Mouse (Mus musculus) c-Kit-positive CD71-negative TER-119-negative erythroid progenitor cells, embryonic 14.5 days (primary cell): ENCODE measurements around the gene Fgfbp3.
"Not testable (repeated sequence)": the region's sequence is repeated elsewhere in the genome, so short reads cannot be mapped to it uniquely, and the experiment has no call there.

Source experiments
- DNase-seq: peaks from one replicate; pipeline ENCODE4 v3.0.0-alpha.2; 2013; ENCODE audit warnings: low read depth

Gene Fgfbp3

GRCm38 (mm10) chr19:36910424-36911045 is 8.9 kb downstream of the Fgfbp3 start:
- DNase-seq: no peak

- DNase-seq: peak; percentile 72
Observed at GRCm38 (mm10) chr19:36909676-36910292, 9.6 kb downstream of the Fgfbp3 start.

- DNase-seq: no peak
Observed at GRCm38 (mm10) chr19:36909150-36909549, 10.3 kb downstream of the Fgfbp3 start.

DNA sequence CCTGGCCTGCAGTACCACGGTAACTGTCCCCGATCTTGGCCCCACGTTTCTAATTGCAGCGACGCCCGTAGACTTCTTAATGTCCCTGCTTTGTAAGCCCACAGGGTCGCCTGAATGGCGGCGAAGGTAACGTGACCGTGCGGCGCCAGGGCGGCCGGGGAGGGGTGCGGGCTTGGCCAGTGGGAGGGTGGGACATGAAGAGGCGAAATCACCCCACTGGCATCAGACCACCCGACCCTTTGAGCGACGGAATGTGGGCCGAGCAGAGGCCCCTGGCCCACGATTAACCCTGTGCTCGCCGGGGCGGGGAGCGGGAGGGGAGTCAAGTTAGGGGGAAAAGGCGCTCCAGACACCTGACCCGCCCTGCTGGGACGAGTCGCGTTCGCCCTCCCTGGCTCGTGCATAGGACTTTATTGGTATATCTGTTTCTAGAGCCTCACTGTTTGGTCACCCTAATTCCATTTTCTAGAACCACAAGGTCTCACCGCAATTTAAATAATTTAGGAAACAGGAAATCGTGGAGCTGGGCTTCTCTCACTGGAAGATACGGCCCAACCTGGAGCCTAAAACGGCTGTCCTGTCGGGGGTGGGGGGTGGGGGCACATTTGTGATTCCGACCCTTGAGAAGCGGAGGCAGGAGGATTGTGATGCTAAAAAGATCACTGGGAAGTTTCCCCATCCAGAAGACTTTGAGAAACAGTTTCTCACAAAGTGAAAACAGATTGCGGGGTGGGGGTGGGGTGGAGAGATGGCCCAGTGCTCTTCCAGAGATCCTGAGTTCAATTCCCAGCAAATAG is 15.0 kb downstream of the Fgfbp3 start:
- DNase-seq: no peak

- no peak for DNase-seq
Observed at GRCm38 (mm10) chr19:36903377-36903776, 16.0 kb downstream of the Fgfbp3 start.

DNA sequence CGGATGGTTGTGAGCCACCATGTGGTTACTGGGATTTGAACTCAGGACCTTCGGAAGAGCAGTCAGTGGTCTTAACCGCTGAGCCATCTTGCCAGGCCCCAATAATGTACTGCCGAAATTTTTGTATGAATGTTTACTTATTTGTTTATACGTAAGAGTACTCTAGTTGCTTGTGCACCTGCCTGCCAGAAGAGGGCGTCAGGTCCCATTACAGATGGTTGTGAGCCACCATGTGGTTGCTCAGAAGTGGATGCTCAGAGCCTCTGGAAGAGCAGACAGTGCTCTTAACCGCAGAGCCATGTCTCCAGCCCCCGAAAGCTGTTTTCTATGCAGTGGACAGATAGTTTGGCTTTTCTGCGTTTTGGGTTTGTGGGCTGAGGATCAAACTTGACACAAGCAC is 21.6 kb downstream of the Fgfbp3 start:
- no peak for DNase-seq

- no peak for DNase-seq
Observed at GRCm38 (mm10) chr19:36896791-36897569, 22.4 kb downstream of the Fgfbp3 start.

- no peak for DNase-seq
Observed at GRCm38 (mm10) chr19:36891746-36892145, 27.7 kb downstream of the Fgfbp3 start.

- DNase-seq: no peak
Observed at GRCm38 (mm10) chr19:36887706-36888105, 31.7 kb downstream of the Fgfbp3 start.

- no peak for DNase-seq
Observed at GRCm38 (mm10) chr19:36886316-36886715, 33.1 kb downstream of the Fgfbp3 start.

DNA sequence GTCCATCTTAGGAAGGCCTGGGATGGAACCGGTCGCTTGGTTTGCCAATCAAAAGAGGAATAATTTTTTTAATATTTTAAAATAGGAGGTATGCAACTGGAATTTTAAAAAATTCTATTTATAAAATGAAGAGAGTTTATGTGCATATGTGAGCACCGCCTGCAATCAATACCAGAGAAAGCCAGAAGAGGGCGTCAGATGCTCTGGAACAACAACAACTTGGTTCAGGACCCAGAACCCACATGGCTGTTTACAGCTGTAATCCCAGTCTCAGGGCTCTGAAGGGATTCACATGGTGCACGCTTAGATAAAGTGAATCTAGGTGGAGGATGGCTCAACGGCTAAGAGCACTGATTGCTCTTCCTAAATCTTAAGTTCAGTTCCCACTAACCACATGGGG is 36.3 kb downstream of the Fgfbp3 start:
- DNase-seq: peak; percentile 29

- DNase-seq: no peak
Observed at GRCm38 (mm10) chr19:36878743-36879495, 40.5 kb downstream of the Fgfbp3 start.

DNA sequence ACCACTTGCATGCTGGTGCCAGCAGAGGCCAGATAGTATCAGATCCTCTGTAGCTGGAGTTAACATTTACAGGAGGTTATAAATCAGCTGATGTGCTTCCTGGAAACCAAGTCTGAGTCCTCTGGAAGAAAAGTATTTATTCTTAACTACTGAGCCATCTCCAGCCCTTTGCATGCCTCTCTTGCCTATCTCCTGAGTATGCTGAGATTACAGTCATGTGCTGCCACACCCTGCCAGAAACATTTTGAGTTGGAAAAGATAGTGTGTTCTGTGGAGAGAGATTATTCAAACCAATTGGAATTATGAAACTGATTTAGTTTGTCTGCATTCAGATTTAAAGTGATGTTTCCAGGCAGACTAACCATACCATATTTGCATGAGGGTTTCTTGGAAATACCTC is 42.1 kb downstream of the Fgfbp3 start:
- no peak for DNase-seq

GRCm38 (mm10) chr19:36874651-36875050 is 44.8 kb downstream of the Fgfbp3 start:
- no peak for DNase-seq

GRCm38 (mm10) chr19:36868675-36869074 is 50.7 kb downstream of the Fgfbp3 start:
- not testable (repeated sequence) for DNase-seq
